ENCODE assay signal across 12 mouse cellular contexts in the genomic region with DNA sequence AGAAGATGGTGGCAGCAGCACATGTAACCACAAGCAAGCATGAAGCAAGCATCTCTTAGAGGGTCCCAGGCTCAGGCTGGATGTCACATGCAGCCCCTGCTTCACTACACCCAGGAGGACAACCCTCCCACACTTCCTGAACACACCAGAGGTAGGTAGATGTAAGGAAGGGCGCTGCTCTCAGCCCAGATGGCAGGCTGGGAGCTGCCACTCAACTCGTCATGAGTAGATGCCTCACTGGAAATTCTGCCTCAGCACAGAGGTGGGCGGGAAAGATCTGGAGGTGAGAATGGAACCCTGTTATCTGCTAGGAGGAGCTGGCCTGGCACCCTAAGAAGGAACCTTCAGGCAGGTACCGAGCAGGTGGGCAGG. TPM values are rescaled to one million over a fixed set of nuclear protein-coding genes. Genes with fewer than 3 reads are reported as not detected.
A peak's percentile ranks its signal among the peaks of the same experiment; 100 is the strongest.
DNase-seq lines count a peak whose midpoint lies in the region; ATAC-seq and TF ChIP-seq lines count a peak whose summit lies in the region.
"Had no signal": no experiment of that assay in that cellular context is flagged by ENCODE, and none has a peak within 500 bp of the region (broad histone marks: within the 10 kb centered on the region; RNA-seq: fewer than 3 reads in every experiment).

No protein-coding gene starts in this region.

- TF ChIP-seq CTCF in gastrocnemius, adult 2 months (IDR thresholded peaks at IDR 0.05) = no peak
- TF ChIP-seq CTCF in spleen, adult 2 months (IDR thresholded peaks at IDR 0.05; ENCODE audit: extremely low read depth, insufficient read depth, insufficient read length, insufficient replicate concordance) = no peak

- peak; percentile 48 for ATAC-seq in forebrain, embryonic 16.5 days
- ATAC-seq in midbrain, embryonic 16.5 days = peak; percentile 27; the same call in 1 of the 2 replicates
- ATAC-seq in intestine, embryonic 15.5 days = no peak
- ATAC-seq: lung, postnatal 0 days had no signal

- H3K9ac ChIP-seq in forebrain, embryonic 16.5 days (replicated peaks; ENCODE audit: low read depth, low read length) = no peak overlapping the region
- H3K9ac ChIP-seq in midbrain, embryonic 16.5 days (ENCODE audit: low read depth, low read length) = no peak overlapping the region
- H3K9ac ChIP-seq in intestine, embryonic 15.5 days = no peak overlapping the region
- H3K9ac ChIP-seq: heart, embryonic 15.5 days had no signal

- no peak overlapping the region for H3K4me3 ChIP-seq in gastrocnemius, adult 2 months
- no peak overlapping the region for H3K4me3 ChIP-seq in spleen, adult 2 months (ENCODE audit: extremely low read depth, insufficient read depth, insufficient read length)
- H3K4me3 ChIP-seq in forebrain, embryonic 16.5 days (replicated peaks; ENCODE audit: low read length) = no peak overlapping the region
- no peak overlapping the region for H3K4me3 ChIP-seq in midbrain, embryonic 16.5 days (ENCODE audit: low read depth, low read length)
- H3K4me3 ChIP-seq in intestine, embryonic 15.5 days (replicated peaks) = no peak overlapping the region
- H3K4me3 ChIP-seq: heart, embryonic 15.5 days had no signal

- H3K36me3 ChIP-seq in spleen, adult 2 months (ENCODE audit: control insufficient read depth, insufficient read depth, low read length) = peaks cover 23% of the 10 kb centered on the region
- no peaks in the 10 kb centered on the region; the same call in 1 of the 2 replicates for H3K36me3 ChIP-seq in forebrain, embryonic 16.5 days (ENCODE audit: control insufficient read depth, insufficient read depth)
- no peaks in the 10 kb centered on the region for H3K36me3 ChIP-seq in midbrain, embryonic 16.5 days (ENCODE audit: control insufficient read depth, insufficient read depth, low read length)
- no peaks in the 10 kb centered on the region for H3K36me3 ChIP-seq in intestine, embryonic 15.5 days

- H3K27ac ChIP-seq in gastrocnemius, adult 2 months = peak overlapping the region; percentile 88
- H3K27ac ChIP-seq in spleen, adult 2 months (ENCODE audit: insufficient read depth, low read length) = 0 out of 2 replicates have a peak overlapping the region, but pooled peaks have one; percentile 16
- H3K27ac ChIP-seq in forebrain, embryonic 16.5 days (ENCODE audit: low read length) = peak overlapping the region; percentile 91
- peak overlapping the region; percentile 66 for H3K27ac ChIP-seq in midbrain, embryonic 16.5 days (ENCODE audit: low read length)
- no peak overlapping the region for H3K27ac ChIP-seq in intestine, embryonic 15.5 days
- H3K27ac ChIP-seq: heart, embryonic 15.5 days had no signal

- intact Hi-C loops in gastrocnemius, adult 2 months (cut with DNase I) = loop anchor here (5.0 kb wide), 1 partner anchor 39 kb away; no protein-coding TSS in a partner anchor

- no peak overlapping the region for H3K4me2 ChIP-seq in forebrain, embryonic 16.5 days (ENCODE audit: low read length)
- no peak overlapping the region for H3K4me2 ChIP-seq in midbrain, embryonic 16.5 days (ENCODE audit: low read length)
- H3K4me2 ChIP-seq in intestine, embryonic 15.5 days (replicated peaks) = no peak overlapping the region
- H3K4me2 ChIP-seq: heart, embryonic 15.5 days had no signal

- no peaks in the 10 kb centered on the region for H3K27me3 ChIP-seq in spleen, adult 2 months (ENCODE audit: control insufficient read depth, insufficient read depth, low read length)
- H3K27me3 ChIP-seq in forebrain, embryonic 16.5 days (replicated peaks; ENCODE audit: control insufficient read depth, insufficient read depth, low read length) = no peaks in the 10 kb centered on the region
- no peaks in the 10 kb centered on the region for H3K27me3 ChIP-seq in midbrain, embryonic 16.5 days (ENCODE audit: control insufficient read depth, insufficient read depth, low read depth, low read length)
- no peaks in the 10 kb centered on the region for H3K27me3 ChIP-seq in intestine, embryonic 15.5 days (replicated peaks)
- H3K27me3 ChIP-seq: heart, embryonic 15.5 days had no signal

- peaks cover 13% of the 10 kb centered on the region; the same call in 1 of the 2 replicates for H3K4me1 ChIP-seq in spleen, adult 2 months (ENCODE audit: control insufficient read depth, insufficient read depth, insufficient read length)
- peaks cover 36% of the 10 kb centered on the region for H3K4me1 ChIP-seq in forebrain, embryonic 16.5 days (replicated peaks; ENCODE audit: control insufficient read depth, insufficient read depth, low read length)
- peaks cover 24% of the 10 kb centered on the region for H3K4me1 ChIP-seq in midbrain, embryonic 16.5 days (ENCODE audit: control insufficient read depth, insufficient read depth, low read length)
- H3K4me1 ChIP-seq in intestine, embryonic 15.5 days (replicated peaks) = peaks cover 25% of the 10 kb centered on the region; the same call in 1 of the 2 replicates

- H3K9me3 ChIP-seq in forebrain, embryonic 16.5 days (ENCODE audit: control insufficient read depth, low read length) = no peaks in the 10 kb centered on the region
- no peaks in the 10 kb centered on the region for H3K9me3 ChIP-seq in midbrain, embryonic 16.5 days (replicated peaks; ENCODE audit: control insufficient read depth, low read length, poor library complexity, severe bottlenecking)
- no peaks in the 10 kb centered on the region for H3K9me3 ChIP-seq in intestine, embryonic 15.5 days
- H3K9me3 ChIP-seq: heart, embryonic 15.5 days had no signal

- WGBS in spleen, adult 2 months = 78% methylated on average over 4 of the region's 4 CpGs
- 46% methylated on average over 4 of the region's 4 CpGs for WGBS in forebrain, embryonic 16.5 days
- 76% methylated on average over 4 of the region's 4 CpGs for WGBS in midbrain, embryonic 16.5 days
- WGBS in intestine, embryonic 15.5 days = 80% methylated on average over 4 of the region's 4 CpGs

- TF ChIP-seq POLR2A in spleen, adult 2 months (IDR thresholded peaks at IDR 0.05; ENCODE audit: low read depth, low read length) = no peak

- no peak for DNase-seq in gastrocnemius, adult 2 months
- DNase-seq in gastrocnemius, postnatal 4 days (ENCODE audit: low spot score in 2 of 2) = no peak
- no peak for DNase-seq in spleen, adult 2 months (ENCODE audit: low read depth in 1 of 2, low spot score in 2 of 2)
- DNase-seq in spleen, postnatal 36 days (ENCODE audit: low spot score in 2 of 2) = no peak
- DNase-seq in layer of hippocampus, adult 18-20 months (ENCODE audit: low spot score in 2 of 2) = no peak
- DNase-seq: kidney, adult 18-20 months; retina, postnatal 1 day had no signal

RNA-seq across cellular contexts. Expression of gene Fam53b, which starts 45.7 kb away (rescaled TPM):
- total RNA-seq in gastrocnemius, adult 2 months (2021) = 10 to 100 TPM; 15.3 to 27.4 TPM
- 10 to 100 TPM; 44.6 to 48.9 TPM for total RNA-seq in gastrocnemius, postnatal 4 days (2021)
- 52.4 and 63.2 TPM in 2 replicates for polyA plus RNA-seq in spleen, adult 2 months (2012; rRNA removed)
- 27.3 and 29.2 TPM in 2 replicates for polyA plus RNA-seq in forebrain, embryonic 16.5 days (2015; fragmentation: Nextera tagmentation; extraction: Ambion mirVana)
- 13.2 and 13.6 TPM in 2 replicates for polyA plus RNA-seq in midbrain, embryonic 16.5 days (2015; fragmentation: Nextera tagmentation; extraction: Ambion mirVana)
- 17.9 and 19.1 TPM in 2 replicates for polyA plus RNA-seq in intestine, embryonic 15.5 days (2015; fragmentation: Nextera tagmentation; extraction: Ambion mirVana)
- 10 to 100 TPM; 50.6 to 51.7 TPM for total RNA-seq in layer of hippocampus, adult 18-20 months (2021)
